Mouse (Mus musculus) adrenal gland (tissue): ENCODE data around the gene Ndufa11.

Source experiments
- intact Hi-C: fragments of 180-260 bp; cut with DNase I; formaldehyde crosslinking; loops from one replicate; pipeline ENCODE4 v1.15.1; 2025

Ndufa11 gene

DNA sequence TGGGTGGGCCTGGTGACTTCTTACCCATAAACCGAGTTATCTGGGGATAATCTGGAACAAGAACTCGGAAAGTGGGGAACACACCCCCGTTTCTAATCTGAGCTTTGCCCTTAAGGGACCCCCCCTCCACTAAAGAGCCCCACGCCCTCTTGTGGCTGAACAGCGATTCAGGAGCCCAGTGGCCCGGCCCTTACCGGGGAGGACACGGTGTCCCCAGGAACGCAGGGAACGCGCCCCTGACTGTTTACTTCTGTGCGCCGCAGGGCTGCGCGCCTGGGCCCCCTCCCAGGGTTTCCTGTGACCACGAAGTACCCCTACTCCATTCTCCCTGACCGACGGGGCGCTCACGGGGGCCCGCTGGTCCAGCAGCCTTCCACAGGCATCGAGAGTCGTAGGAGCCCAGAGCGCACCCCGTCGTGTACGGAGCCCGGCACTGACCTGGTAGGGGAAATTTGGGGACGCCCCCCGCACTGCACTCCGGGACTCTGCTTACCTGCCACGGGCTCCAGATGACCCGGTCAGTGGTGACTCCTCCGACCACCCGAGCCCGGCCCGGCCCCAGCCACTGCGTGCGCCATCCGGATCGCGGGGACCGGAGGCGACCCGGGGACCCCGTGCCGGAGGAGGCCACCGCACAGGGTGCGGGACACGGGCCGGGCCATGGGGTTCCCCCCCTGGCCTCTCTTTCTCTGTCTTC is 39.3 kb downstream of the Ndufa11 start:
- intact Hi-C loops, result loop anchor here (5.0 kb wide), 2 partner anchors 40 to 75 kb away; partner anchors contain the start of genes Ndufa11 and Vmac

DNA sequence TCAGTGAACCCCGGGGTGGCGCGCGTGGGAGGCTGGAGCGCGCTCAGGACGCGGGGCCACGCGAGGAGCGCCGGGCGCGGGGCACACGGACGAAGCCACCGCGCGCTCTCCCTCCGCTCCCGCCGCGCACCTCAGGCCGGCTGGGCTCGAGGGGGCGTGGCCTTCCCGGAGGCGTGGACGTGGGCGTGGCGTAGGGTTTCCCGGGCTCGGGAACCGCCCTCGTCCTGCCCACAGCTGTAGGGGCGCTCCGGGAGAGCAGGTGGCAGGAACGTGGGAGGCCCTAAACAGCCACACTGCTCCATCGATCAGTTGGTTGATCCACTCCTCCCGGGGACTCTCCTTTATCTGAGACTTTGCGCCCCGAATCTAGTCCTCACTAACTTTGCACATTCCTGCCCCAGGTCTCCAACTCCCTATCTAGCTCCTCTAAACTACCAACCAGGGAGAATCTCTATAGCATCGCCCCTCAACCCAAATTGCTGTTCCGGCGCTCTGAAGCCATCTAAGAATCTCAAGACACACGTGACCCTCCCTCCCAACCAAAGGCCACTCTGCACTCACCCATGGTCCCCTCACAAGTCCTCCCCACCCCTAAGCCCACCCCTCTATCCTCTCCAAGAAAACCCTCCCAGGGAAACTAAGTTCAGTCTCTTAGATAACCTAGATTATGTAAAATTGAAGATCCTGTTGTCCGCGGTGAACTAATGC is 40.0 kb downstream of the Ndufa11 start, which contains the start of gene Nrtn:
Nrtn (minus strand) TSS at position 115 of the 708 bp plus-strand sequence.
- intact Hi-C loops, result loop anchor here (5.0 kb wide), 2 partner anchors 40 to 75 kb away; partner anchors contain the start of genes Ndufa11 and Vmac

DNA sequence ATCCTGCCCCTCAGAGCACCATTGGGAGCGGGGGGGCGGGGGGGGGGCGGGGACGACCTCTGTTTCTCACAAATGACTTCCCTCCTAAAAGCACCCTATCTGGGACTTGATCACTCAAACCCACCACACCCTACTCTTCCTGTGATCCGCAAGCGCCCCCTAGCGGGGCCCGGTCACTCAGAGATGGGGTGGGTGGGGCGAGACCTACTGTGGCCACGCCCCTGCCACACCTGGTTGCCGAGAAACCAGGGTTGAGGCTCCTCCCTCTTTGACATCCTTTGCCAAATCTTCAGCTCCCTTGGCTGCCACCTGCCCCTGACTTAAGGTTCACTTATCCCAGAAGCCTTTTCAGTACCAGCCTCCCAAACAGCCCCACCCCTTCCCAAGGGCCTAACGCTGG is 40.6 kb downstream of the Ndufa11 start:
- intact Hi-C loops, result loop anchor here (5.0 kb wide), 2 partner anchors 41 to 76 kb away; partner anchors contain the start of genes Ndufa11 and Vmac

DNA sequence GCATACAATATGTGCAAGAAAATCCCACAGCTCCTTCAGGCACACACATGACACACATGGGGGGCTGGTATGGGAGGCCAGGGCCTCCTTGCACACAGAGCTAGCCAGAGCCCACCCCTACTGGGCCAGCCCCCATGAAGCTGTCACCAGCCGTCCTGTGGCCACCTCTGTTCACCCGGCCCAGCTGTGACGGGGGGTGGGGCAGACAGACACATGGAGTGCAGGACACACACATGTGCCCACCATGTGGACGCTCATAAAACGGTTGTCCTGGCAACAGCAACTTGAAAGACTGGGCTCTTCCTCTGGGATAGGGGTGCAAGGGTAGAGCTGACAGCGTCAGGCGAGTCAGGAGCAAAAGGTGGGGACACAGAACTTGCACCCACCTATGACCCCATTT is 41.7 kb downstream of the Ndufa11 start:
- intact Hi-C loops, result loop anchor here (5.0 kb wide), 2 partner anchors 42 to 77 kb away; partner anchors contain the start of genes Ndufa11 and Vmac

DNA sequence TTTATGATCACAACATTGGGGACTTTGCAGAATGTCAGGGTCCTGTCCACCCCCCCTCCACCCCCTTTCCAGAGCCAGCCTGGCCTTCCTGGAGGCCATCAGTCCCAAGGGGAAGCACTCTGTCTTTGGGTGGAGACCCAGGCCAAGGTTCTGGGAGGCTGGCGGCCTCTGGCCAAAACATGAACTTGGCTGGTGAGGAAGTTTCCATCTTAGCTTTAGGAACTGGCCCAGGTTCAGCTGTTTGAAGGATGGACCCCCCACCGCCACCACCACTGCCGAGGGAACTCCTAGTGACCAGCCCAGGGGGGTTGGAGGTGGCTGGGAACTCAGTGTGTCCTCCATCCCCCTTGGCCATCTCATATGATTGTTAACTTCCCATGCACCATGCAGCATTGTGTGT is 43.5 kb downstream of the Ndufa11 start:
- intact Hi-C loops, result no loop called here

DNA sequence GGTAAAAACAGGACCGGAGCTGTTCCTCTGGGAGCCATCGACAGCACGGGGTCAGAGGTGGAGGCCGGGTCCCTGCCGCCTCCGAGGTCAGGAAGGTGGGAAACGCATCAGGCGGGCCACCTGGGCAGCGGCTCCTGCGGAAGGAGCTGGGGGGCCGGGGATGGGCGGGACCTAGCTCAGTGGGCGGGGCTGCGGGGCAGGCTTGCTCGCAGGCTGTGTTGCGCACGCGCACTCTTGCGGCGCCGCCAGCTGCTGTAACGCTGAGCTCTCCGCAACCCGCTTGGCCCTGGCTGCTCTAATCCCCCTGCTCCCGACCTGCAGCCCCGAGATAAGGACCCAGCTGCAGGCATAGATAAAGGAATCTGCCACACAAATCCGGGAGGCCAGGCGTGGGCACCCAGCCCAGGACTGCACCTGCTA is 44.4 kb downstream of the Ndufa11 start:
- intact Hi-C loops, result no loop called here

DNA sequence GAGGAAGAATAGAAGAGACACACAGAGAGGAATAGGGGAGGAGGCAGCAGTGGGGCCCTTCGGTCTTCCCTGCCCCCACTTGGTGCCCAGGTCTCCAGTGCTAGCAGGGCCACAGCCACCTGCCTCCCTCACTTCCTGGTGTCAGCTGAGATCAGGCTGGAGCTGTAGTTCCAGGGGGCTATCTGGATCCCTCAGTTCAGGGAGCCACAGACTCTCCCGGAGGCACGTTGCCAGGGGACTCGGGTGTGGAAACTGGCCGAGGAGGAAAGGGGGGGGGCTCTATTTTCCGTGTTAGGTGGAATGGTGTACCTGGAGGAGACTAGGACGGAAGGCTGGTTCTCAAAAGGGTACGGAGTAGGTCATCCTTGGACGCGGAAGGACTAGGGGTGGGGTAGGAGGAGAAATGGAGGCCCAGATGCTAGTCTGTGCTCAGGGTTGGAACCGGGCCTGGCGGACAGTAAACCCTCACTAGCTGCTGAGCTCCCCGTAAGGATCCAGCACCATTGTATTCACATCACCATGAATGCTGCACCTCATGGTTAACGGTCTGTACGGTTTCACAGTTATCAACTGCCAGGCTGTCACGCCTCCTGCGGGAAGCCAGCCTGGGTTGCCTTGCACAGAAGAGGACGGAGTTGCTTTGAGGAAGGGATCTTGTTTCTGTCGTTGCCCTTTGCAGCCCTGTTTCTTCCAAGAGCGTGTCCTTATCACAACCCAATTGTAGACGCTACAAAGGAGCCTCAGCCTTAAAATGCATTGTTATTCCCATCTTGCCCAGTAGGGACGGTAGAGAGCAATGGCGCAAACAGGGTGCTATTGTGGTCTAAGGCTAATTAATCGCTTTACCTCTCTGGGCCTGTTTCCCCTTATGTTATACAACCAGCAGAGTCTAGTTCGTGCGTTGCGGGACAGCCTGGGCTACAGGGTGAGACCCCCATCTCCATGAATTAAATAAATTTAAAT is 45.5 kb downstream of the Ndufa11 start:
- intact Hi-C loops, result no loop called here

DNA sequence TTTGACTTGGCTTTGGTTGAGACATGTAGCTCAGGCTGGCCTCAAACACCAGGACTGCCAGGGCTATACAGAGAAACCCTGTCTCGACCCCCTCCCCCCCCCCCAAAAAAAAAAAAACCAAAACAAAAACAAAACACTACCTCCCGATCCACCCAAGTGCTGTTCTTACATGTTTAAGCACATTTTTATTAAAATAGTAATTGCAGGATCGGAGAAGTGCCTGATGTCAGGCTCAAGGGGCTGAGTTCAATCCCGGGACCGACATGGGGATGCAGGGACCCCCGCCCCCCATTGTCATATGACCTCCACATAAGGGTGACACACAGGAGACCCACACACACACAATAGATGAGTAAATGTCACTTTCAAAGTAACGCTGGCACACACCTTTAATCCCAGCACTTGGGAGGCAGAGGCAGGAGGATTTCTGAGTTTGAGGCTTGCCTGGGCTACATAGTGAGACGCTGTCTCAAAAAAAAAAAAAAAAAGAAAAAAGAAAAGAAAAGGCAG is 46.2 kb downstream of the Ndufa11 start:
- intact Hi-C loops, result no loop called here

DNA sequence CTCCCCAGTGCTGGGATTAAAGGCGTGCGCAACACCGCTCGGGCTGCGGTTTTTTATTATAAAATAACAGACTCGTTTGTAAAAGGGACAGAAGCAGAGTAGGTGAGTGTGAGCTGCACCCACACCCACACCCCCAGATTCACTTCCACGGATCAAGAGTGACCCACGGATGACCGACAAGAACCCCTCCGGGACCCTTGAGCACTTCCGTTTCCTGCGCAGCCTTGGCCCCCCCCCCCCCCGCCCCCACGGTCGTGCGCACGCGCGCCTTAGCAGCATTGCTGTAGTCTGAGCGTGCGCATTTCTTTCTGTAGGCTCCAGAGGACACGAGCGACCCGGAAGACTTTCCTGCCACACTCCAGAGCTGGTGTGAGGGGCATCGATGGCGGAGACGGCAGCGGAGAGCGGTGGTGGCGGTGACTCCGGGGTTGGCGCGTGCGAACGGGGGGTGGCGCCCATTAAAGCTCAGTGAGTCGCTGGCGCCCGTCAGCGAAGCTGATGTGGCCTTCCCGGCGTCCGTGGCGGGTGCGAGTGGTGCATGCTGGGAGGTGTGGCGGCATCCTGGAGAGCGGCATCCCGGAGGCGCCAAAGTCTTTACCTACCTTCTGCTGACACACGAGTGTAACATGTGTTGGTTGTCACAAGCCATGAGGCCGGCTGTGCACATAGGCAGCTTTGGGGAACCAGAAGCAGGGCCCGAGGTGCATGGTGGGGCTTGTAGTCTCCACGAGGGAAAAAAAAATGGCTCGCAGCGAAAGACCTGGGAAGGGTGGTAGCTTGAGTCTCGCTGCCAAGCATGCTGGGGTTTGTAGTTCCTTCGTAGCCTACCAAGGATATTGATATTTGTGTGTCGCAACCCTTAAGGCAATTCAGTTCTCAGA is 47.1 kb downstream of the Ndufa11 start, which contains the start of gene Dus3l:
Dus3l (plus strand) TSS at position 284 of the 881 bp plus-strand sequence.
- intact Hi-C loops, result loop anchor here (5.0 kb wide), 1 partner anchor 38 kb away; no protein-coding TSS in a partner anchor

DNA sequence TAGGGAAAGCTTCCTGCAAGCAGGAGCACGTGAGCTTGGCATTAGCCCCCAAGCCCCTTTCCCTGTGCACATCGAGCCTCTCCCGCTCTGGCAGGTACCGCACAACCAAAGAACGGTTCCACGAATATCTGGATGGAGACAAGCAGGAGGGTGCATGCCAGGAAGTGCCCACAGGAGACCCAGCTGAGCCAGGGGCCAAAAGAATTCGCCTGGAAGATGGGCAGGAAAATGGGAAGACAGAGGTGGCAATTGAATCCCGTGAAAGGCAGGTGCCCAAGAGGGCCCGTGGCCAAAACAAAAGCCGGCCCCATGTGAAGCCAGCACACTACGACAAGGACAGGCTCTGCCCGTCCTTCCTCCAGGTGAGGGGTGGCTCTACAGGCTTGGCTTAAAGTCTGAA is 47.9 kb downstream of the Ndufa11 start:
- intact Hi-C loops, result loop anchor here (5.0 kb wide), 1 partner anchor 37 kb away; no protein-coding TSS in a partner anchor

DNA sequence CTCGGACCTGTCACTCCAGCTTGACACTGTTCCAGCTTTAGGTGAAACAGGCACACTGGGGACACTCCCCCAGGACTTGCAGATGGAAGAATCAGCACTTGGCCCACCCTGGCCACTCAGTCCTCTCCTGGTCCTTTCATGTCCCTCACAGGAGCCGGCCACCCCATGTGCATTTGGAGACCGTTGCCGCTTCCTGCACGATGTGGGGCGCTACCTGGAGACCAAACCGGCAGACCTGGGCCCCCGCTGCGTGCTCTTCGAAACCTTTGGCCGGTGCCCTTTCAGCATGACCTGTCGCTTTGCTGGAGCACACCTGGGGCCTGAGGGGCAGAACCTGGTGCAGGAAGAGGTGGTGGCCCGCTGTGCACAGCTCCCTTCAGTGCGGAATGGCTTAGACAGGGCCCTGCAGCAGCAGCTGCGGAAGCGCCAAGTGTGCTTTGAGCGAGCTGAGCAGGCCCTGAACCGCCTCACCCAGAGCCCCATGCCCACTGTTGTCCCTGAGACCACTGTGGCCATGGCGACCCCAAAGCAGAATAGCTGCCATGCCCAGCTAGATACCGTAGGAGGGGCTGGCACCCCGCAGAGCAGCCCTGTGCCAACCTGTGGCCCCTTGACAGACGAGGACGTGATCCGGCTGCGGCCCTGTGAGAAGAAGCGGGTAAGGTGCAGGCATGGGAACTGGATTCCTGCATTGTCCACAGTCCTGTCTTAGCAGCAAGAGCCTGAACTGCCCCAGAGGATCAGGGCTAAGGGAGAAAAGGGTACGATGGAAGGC is 49.3 kb downstream of the Ndufa11 start:
- intact Hi-C loops, result loop anchor here (5.0 kb wide), 1 partner anchor 35 kb away; no protein-coding TSS in a partner anchor

DNA sequence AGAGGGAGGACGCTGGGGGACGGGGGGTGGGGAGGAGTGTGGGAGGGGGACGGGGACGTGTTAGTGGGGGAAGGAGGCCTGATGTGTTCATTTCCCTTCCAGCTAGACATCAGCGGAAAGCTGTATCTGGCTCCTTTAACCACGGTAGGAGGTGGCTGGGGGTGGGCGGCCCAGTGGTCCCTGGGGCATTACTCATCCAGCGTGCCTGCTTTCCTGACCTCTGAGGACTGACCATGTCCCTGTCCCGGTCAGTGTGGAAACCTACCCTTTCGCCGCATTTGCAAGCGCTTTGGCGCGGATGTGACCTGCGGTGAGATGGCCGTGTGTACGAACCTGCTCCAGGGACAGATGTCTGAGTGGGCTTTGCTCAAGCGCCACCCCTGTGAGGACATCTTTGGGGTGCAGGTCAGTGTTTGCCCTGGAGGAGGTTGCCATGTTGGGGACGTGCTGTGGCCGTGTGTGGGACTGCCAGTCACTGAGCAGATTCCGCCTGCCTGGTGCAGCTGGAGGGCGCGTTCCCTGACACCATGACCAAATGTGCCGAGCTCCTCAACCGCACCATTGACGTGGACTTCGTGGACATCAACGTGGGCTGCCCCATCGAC is 50.1 kb downstream of the Ndufa11 start:
- intact Hi-C loops, result loop anchor here (5.0 kb wide), 1 partner anchor 35 kb away; no protein-coding TSS in a partner anchor

DNA sequence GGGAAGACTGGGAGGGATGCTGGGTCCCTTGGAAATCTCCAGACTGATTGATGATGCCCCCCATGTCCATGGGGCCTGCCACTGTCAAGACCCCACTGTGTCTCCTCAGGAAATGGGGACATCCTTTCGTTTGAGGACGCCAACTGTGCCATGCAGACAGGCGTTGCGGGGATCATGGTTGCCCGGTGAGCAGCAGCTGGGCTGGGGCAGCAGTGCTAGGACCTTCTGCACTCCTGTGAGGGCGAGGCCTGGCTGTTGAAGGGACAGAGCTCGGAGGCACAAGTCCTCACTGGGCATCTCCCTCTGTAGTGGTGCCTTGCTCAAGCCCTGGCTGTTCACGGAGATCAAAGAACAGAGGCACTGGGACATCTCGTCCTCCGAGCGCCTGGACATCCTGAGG is 51.4 kb downstream of the Ndufa11 start:
- intact Hi-C loops, result loop anchor here (5.0 kb wide), 1 partner anchor 33 kb away; no protein-coding TSS in a partner anchor

DNA sequence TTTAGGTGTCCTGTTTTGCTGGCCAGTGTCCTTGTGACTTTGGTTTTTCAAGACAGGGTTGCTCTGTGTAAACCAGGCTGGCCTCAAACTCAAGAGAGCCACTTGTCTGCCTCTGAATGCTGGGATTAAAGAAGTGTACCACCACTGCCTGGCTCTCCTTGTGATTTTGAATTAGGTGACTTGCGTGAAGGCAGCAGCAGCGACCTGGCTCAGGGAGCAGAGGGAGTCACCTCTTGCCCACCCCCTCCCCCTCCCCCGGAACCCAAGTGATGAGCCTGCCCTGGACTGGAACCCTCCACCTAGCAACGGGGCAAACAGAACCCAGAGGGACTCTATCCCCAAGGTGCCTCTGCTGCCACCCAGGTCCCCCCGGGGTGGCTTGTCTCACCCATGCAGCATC is 52.4 kb downstream of the Ndufa11 start, which contains the start of gene Prr22:
Prr22 (plus strand) TSS at position 301 of the 400 bp plus-strand sequence.
- intact Hi-C loops, result loop anchor here (5.0 kb wide), 1 partner anchor 32 kb away; no protein-coding TSS in a partner anchor
